8 mouse cellular contexts compared by ENCODE assay signal in genomic region chr17:57078336-57078735, GRCm38 (mm10). TPM values are rescaled to one million over a fixed set of nuclear protein-coding genes. Genes with fewer than 3 reads are reported as not detected.
DNase-seq lines count a peak whose midpoint lies in the region; ATAC-seq lines count a peak whose summit lies in the region.

Gene Dennd1c, minus strand, starts transcription at chr17:57078514.

- DNase-seq in cerebellum, adult 11-12 months = peak; percentile 32
- no peak for DNase-seq in cerebellum, adult 18-20 months
- no peak for DNase-seq in intestine, embryonic 14.5 days (ENCODE audit: low spot score)
- DNase-seq in naive thymus-derived CD4-positive, alpha-beta T cell, adult 2 months (ENCODE audit: low read depth) = peak; percentile 85
- DNase-seq in ovary, adult 18-20 months (ENCODE audit: low spot score) = no peak
- no peak for DNase-seq in right cerebral cortex, adult 2 months (ENCODE audit: low spot score in 2 of 2)
- DNase-seq in adrenal gland, postnatal 36 days = no peak

- no peak within 1 kb of the TSS for H3K4me3 ChIP-seq in intestine, embryonic 14.5 days (ENCODE audit: low read depth, low read length)

- 0 out of 2 replicates have a peak within 1 kb of the TSS, but pooled peaks have one; percentile 13 for H3K4me2 ChIP-seq in intestine, embryonic 14.5 days (ENCODE audit: low read length)

- no peaks in the 10 kb centered on the region for H3K27me3 ChIP-seq in intestine, embryonic 14.5 days (replicated peaks; ENCODE audit: control insufficient read depth, insufficient read depth, low read length)

- 32% methylated on average over 6 of the region's 6 CpGs for WGBS in intestine, embryonic 14.5 days

- peak; percentile 97 for ATAC-seq in CD4-positive, CD25-positive, alpha-beta regulatory T cell, adult 4 months
- no peak for ATAC-seq in intestine, embryonic 14.5 days (replicated peaks; ENCODE audit: low FRiP score, low TSS enrichment, low read depth)

- 0 out of 2 replicates have a peak, but pooled peaks cover 6% of the 10 kb centered on the region for H3K36me3 ChIP-seq in intestine, embryonic 14.5 days (ENCODE audit: control insufficient read depth, insufficient read depth, low read length)

- H3K9ac ChIP-seq in intestine, embryonic 14.5 days (ENCODE audit: low read length) = no peak within 1 kb of the TSS

- no peaks in the 10 kb centered on the region for H3K9me3 ChIP-seq in intestine, embryonic 14.5 days (ENCODE audit: control insufficient read depth, low read length)

- H3K27ac ChIP-seq in intestine, embryonic 14.5 days (ENCODE audit: low read depth) = peak within 1 kb of the TSS; percentile 47; the same call in 1 of the 2 replicates

- peaks cover 10% of the 10 kb centered on the region for H3K4me1 ChIP-seq in intestine, embryonic 14.5 days (replicated peaks; ENCODE audit: control insufficient read depth, insufficient read depth, low read length)

RNA-seq across cellular contexts. Expression of gene Dennd1c, which starts in this region (rescaled TPM):
- polyA plus RNA-seq in CD4-positive, CD25-positive, alpha-beta regulatory T cell, adult 4 months (2017; shearing (Covaris generic)) = 100 to 1,000 TPM; 215 to 337 TPM
- polyA plus RNA-seq in intestine, embryonic 14.5 days (2014; fragmentation: Nextera tagmentation; extraction: Ambion mirVana) = 6.3 and 6.4 TPM in 2 replicates
- 1 to 10 TPM; 1.3 to 2.8 TPM for total RNA-seq in adrenal gland, postnatal 36 days (2021)

Comparison
In these comparisons a context has a peak if more than half of its experiments do, and no peak if none do; other contexts are left out.
1. RNA of gene Dennd1c (polyA plus RNA-seq): 215 to 337 TPM in CD4-positive, CD25-positive, alpha-beta regulatory T cell, adult 4 months; 6.3 to 6.4 TPM in intestine, embryonic 14.5 days; every median in the first group is over 10 times any median in the second.
2. DNase-seq: peak in cerebellum, adult 11-12 months (single experiment) and naive thymus-derived CD4-positive, alpha-beta T cell, adult 2 months (single experiment); none in cerebellum, adult 18-20 months (0 of 2), intestine, embryonic 14.5 days (single experiment), ovary, adult 18-20 months (single experiment), right cerebral cortex, adult 2 months (0 of 2) and adrenal gland, postnatal 36 days (0 of 2).